Mouse (Mus musculus) MEL (cell line): ENCODE results near the gene Ndufa10. TPM values are rescaled to one million over a fixed set of nuclear protein-coding genes. Genes with fewer than 3 reads are reported as not detected.

Source experiments
- DNase-seq: peaks from one replicate; pipeline ENCODE4 v3.0.0; 2011; ENCODE audit warnings: low read depth, low spot score
- H3K27ac ChIP-seq: 2 replicates; pipeline ENCODE4 v1.5.1; 2012; ENCODE audit warnings: low read depth, mild to moderate bottlenecking, control low read depth, low read length, moderate library complexity; ENCODE audit not compliant: control insufficient read depth
- H3K27me3 ChIP-seq, 2 experiments: fragments of 150-350 bp in 1 of 2; sonication (generic) in 1 of 2; 2 replicates each; pipeline ENCODE4 v1.6.1; 2012; ENCODE audit warnings: low read length in 2 of 2, mild to moderate bottlenecking in 2 of 2, improper control_type of control experiment in 1 of 2, moderate library complexity in 1 of 2; ENCODE audit not compliant: insufficient read depth in 2 of 2, control insufficient read depth in 1 of 2
- H3K36me3 ChIP-seq, 2 experiments: 2 replicates each; pipeline ENCODE4 v1.6.1; 2012 to 2014; ENCODE audit warnings: low read length in 2 of 2, improper control_type of control experiment in 1 of 2, inconsistent platforms in 1 of 2, mild to moderate bottlenecking in 1 of 2; ENCODE audit not compliant: insufficient read depth in 2 of 2, control insufficient read depth in 1 of 2
- H3K4me1 ChIP-seq, 2 experiments: fragments of 150-350 bp in 1 of 2; sonication (generic) in 1 of 2; 2 replicates each; pipeline ENCODE4 v1.6.1; 2012; ENCODE audit warnings: low read length in 2 of 2, improper control_type of control experiment in 1 of 2, mild to moderate bottlenecking in 1 of 2; ENCODE audit not compliant: insufficient read depth in 2 of 2, control insufficient read depth in 1 of 2
- H3K4me3 ChIP-seq, 2 experiments: fragments of 150-350 bp in 1 of 2; sonication (generic) in 1 of 2; 2 replicates each; pipeline ENCODE4 v1.5.1; 2012; ENCODE audit warnings: low read depth in 2 of 2, low read length in 2 of 2, mild to moderate bottlenecking in 2 of 2, moderate library complexity in 2 of 2, control low read depth in 1 of 2, improper control_type of control experiment in 1 of 2; ENCODE audit not compliant: control insufficient read depth in 1 of 2, insufficient read depth in 1 of 2
- H3K79me2 ChIP-seq: 2 replicates; pipeline ENCODE4 v1.6.1; 2012; ENCODE audit warnings: mild to moderate bottlenecking, low read length, moderate library complexity; ENCODE audit not compliant: control insufficient read depth, poor library complexity, insufficient read depth
- H3K9ac ChIP-seq: 2 replicates; pipeline ENCODE4 v1.6.1; 2012; ENCODE audit warnings: low read depth, mild to moderate bottlenecking, control low read depth, low read length, moderate library complexity; ENCODE audit not compliant: control insufficient read depth, poor library complexity, severe bottlenecking
- H3K9me3 ChIP-seq: fragments of 150-350 bp; sonication (generic); replicated peaks from 2 replicates; pipeline ENCODE4 v1.6.1; 2012; ENCODE audit warnings: mild to moderate bottlenecking, low read length, improper control_type of control experiment, moderate library complexity; ENCODE audit not compliant: insufficient read depth
- CTCF ChIP-seq, 3 experiments: IDR thresholded peaks in 2 of 3; conservative IDR thresholded peaks in 1 of 3; 2 replicates each; pipeline ENCODE4 v1.5.1; 2011 to 2012; ENCODE audit warnings: low read length in 3 of 3, low read depth in 2 of 3, mild to moderate bottlenecking in 2 of 3, improper control_type of control experiment in 1 of 3, inconsistent platforms in 1 of 3, mixed read lengths in 1 of 3, moderate library complexity in 1 of 3; ENCODE audit not compliant: control insufficient read depth in 1 of 3, insufficient read depth in 1 of 3, poor library complexity in 1 of 3, severe bottlenecking in 1 of 3
- ETS1 ChIP-seq: IDR thresholded peaks from 2 replicates; pipeline ENCODE4 v1.6.1; 2012; ENCODE audit warnings: low read depth, mild to moderate bottlenecking, inconsistent platforms, low read length, improper control_type of control experiment, moderate library complexity
- GATA1 ChIP-seq: IDR thresholded peaks from 2 replicates; pipeline ENCODE4 v1.6.1; 2011; ENCODE audit warnings: low read depth, low read length, improper control_type of control experiment
- MAFK ChIP-seq: IDR thresholded peaks from 2 replicates; pipeline ENCODE4 v1.6.1; 2011; ENCODE audit warnings: low read depth, mild to moderate bottlenecking, low read length, improper control_type of control experiment, borderline replicate concordance
- NELFE ChIP-seq: IDR thresholded peaks from 2 replicates; pipeline ENCODE4 v1.6.1; 2011; ENCODE audit warnings: low read depth, low read length, improper control_type of control experiment
- NRF1 ChIP-seq: IDR thresholded peaks from 2 replicates; pipeline ENCODE4 v1.6.1; 2014; ENCODE audit warnings: low read depth, mild to moderate bottlenecking, inconsistent platforms, low read length, improper control_type of control experiment, moderate library complexity; ENCODE audit not compliant: poor library complexity, insufficient read depth, severe bottlenecking
- POLR2A ChIP-seq, 2 experiments: IDR thresholded peaks; 2 replicates each; pipeline ENCODE4 v1.6.1; 2011 to 2012; ENCODE audit warnings: low read length in 2 of 2, mild to moderate bottlenecking in 2 of 2, control low read depth in 1 of 2, improper control_type of control experiment in 1 of 2, low read depth in 1 of 2, moderate library complexity in 1 of 2; ENCODE audit not compliant: control insufficient read depth in 1 of 2, insufficient read depth in 1 of 2, poor library complexity in 1 of 2
- POLR2AphosphoS5 ChIP-seq: IDR thresholded peaks from 2 replicates; pipeline ENCODE4 v1.6.1; 2012; ENCODE audit warnings: low read depth, borderline replicate concordance, mild to moderate bottlenecking, inconsistent platforms, low read length, moderate library complexity, mixed read lengths
- RAD21 ChIP-seq: IDR thresholded peaks from 2 replicates; pipeline ENCODE4 v1.6.1; 2011; ENCODE audit warnings: mild to moderate bottlenecking, low read depth, low read length, improper control_type of control experiment
- SIN3A ChIP-seq: IDR thresholded peaks from 2 replicates; pipeline ENCODE4 v1.6.1; 2012; ENCODE audit warnings: low read length, improper control_type of control experiment, inconsistent platforms
- SMC3 ChIP-seq: IDR thresholded peaks from 2 replicates; pipeline ENCODE4 v1.6.1; 2011; ENCODE audit warnings: low read depth, low read length, improper control_type of control experiment
- TCF12 ChIP-seq: IDR thresholded peaks from 2 replicates; pipeline ENCODE4 v1.6.1; 2014; ENCODE audit warnings: low read depth, mild to moderate bottlenecking, inconsistent platforms, low read length, improper control_type of control experiment, moderate library complexity
- UBTF ChIP-seq: IDR thresholded peaks from 2 replicates; pipeline ENCODE4 v1.6.1; 2012; ENCODE audit warnings: low read depth, mild to moderate bottlenecking, inconsistent platforms, low read length, improper control_type of control experiment, moderate library complexity, borderline replicate concordance; ENCODE audit not compliant: insufficient read depth
- ZC3H11A ChIP-seq: IDR thresholded peaks from 2 replicates; pipeline ENCODE4 v1.6.1; 2012; ENCODE audit warnings: low read depth, mild to moderate bottlenecking, inconsistent platforms, low read length, improper control_type of control experiment
- ZNF384 ChIP-seq: IDR thresholded peaks from 2 replicates; pipeline ENCODE4 v1.6.1; 2012; ENCODE audit warnings: low read depth, mild to moderate bottlenecking, inconsistent platforms, low read length, improper control_type of control experiment
- polyA plus RNA-seq, 2 experiments: library from polyadenylated mRNA; stranded (reverse) in 1 of 2; unstranded in 1 of 2; fragments of >175 nt in 1 of 2; fragments of >200 nt in 1 of 2; gene quantifications; 2 replicates each; pipeline versions ENCODE4 v1.2.1 to v1.2.4; 2012; ENCODE audit warnings: low replicate concordance in 2 of 2, low read depth in 1 of 2; ENCODE audit not compliant: insufficient read length in 2 of 2, insufficient read depth in 1 of 2, missing spikeins in 1 of 2
- total RNA-seq: library from RNA; depleted of rRNA; stranded (reverse); fragments of 300-350 nt; gene quantifications from 2 replicates; pipeline ENCODE4 v1.2.3, GENCODE M21; 2012

Gene Ndufa10
- total and polyA plus RNA-seq, 3 experiments, result 228 to 873 (median 533) TPM

GRCm38 (mm10) chr1:92473165-92474041 lies at the start of gene Ndufa10 (continued):
- TF ChIP-seq NRF1 (peak; percentile 69), ZNF384 (no peak), ETS1 (peak; percentile 66), POLR2A (IDR thresholded peaks at IDR 0.05; ENCODE audit: control insufficient read depth in 1 of 2, insufficient read depth in 1 of 2, low read depth in 1 of 2, low read length in 2 of 2, poor library complexity in 1 of 2) (peak; percentile 89 to 90), GATA1 (no peak), NELFE (peak; percentile 92)

- Histone ChIP-seq H3K27me3 (no peaks in the 10 kb centered on the region), H3K27ac (no peak overlapping the region), H3K79me2 (no peaks in the 10 kb centered on the region), H3K4me3 (no peak overlapping the region), H3K36me3 (no peaks in the 10 kb centered on the region), H3K4me1 (no peaks in the 10 kb centered on the region), H3K9me3 (no peaks in the 10 kb centered on the region), H3K9ac (no peak overlapping the region)
- no peak for TF ChIP-seq SIN3A
- no peak for TF ChIP-seq GATA1
- no peak for TF ChIP-seq TCF12
- TF ChIP-seq ZC3H11A, result peak; percentile 47
- peak; percentile 65 for TF ChIP-seq RAD21
- TF ChIP-seq CTCF (IDR thresholded peaks at IDR 0.05 in 2 of 3, conservative IDR thresholded peaks at IDR 0.05 in 1 of 3; ENCODE audit: control insufficient read depth in 1 of 3, insufficient read depth in 1 of 3, low read depth in 2 of 3, low read length in 3 of 3, poor library complexity in 1 of 3, severe bottlenecking in 1 of 3), result peak; percentile 47 to 78 (median 60)
- peak; percentile 67 for TF ChIP-seq SMC3
- TF ChIP-seq ZNF384, result peak; percentile 97
- DNase-seq, result peak; percentile 19
Observed at GRCm38 (mm10) chr1:92521376-92521775, 47.7 kb upstream of the Ndufa10 start.

GRCm38 (mm10) chr1:92519046-92519445 lies 45.4 kb upstream of the Ndufa10 start:
- no peak for DNase-seq
- no peak for TF ChIP-seq ETS1
- no peak for TF ChIP-seq POLR2AphosphoS5
- no peak for TF ChIP-seq MAFK
- TF ChIP-seq UBTF, result no peak
- TF ChIP-seq, all 39 proteins: peak for 0
- no peaks in the 10 kb centered on the region for H3K27me3 ChIP-seq

More at GRCm38 (mm10) chr1:92519046-92519445, 45.4 kb upstream of the Ndufa10 start:
- Histone ChIP-seq H3K9me3 (no peaks in the 10 kb centered on the region), H3K4me1 (no peaks in the 10 kb centered on the region), H3K27ac (no peak overlapping the region), H3K4me3 (no peak overlapping the region), H3K9ac (no peak overlapping the region), H3K36me3 (no peaks in the 10 kb centered on the region), H3K79me2 (no peaks in the 10 kb centered on the region)
